Mouse (Mus musculus): ENCODE results near the gene Gopc. TPM values are rescaled to one million over a fixed set of nuclear protein-coding genes. Genes with fewer than 3 reads are reported as not detected.
"Not testable (repeated sequence)": the region's sequence is repeated elsewhere in the genome, so short reads cannot be mapped to it uniquely, and the experiment has no call there.

The Gopc gene
- total RNA-seq, 2 experiments from 2014 or later, result 7.6 to 9.3 TPM

DNA sequence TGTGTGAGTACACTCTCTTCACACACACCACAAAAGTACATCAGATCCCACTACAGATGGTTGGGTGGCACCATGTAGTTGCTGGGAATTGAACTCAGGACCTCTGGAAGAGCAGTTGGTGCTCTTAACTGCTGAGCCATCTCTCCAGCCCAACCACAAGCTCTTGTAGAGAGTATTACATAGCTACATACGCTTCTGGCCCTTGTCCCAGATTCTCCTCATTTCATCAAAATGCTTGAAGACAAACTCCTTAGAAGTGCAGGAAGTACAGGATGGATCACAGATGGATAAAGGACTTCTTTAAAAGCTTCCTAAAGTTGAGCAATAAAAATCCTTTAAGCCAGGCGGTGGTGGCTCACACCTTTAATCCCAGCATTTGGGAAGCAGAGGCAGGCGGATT, 60.0 kb downstream of the Gopc start:
- Histone ChIP-seq H3K4me3 (no peak overlapping the region), H3K27ac (no peak overlapping the region)
- intact Hi-C loops (cut with DNase I), result no loop called here
- DNase-seq, result no peak
- TF ChIP-seq CTCF (IDR thresholded peaks at IDR 0.05), result no peak

GRCm38 (mm10) chr10:52319506-52320286, 62.2 kb downstream of the Gopc start:
- TF ChIP-seq CTCF (IDR thresholded peaks at IDR 0.05), result no peak
- Histone ChIP-seq H3K4me3 (no peak overlapping the region), H3K27ac (no peak overlapping the region)
- DNase-seq, result no peak
- intact Hi-C loops (cut with DNase I), result no loop called here

- DNase-seq, result peak; percentile 33
- Histone ChIP-seq H3K27ac (peak overlapping the region; percentile 56), H3K4me3 (no peak overlapping the region)
- intact Hi-C loops (cut with DNase I), result no loop called here
- no peak for TF ChIP-seq CTCF (IDR thresholded peaks at IDR 0.05)
Observed at GRCm38 (mm10) chr10:52309196-52309595, 72.7 kb downstream of the Gopc start.

GRCm38 (mm10) chr10:52304574-52304973, 77.3 kb downstream of the Gopc start:
- no peak for DNase-seq
- H3K4me3 ChIP-seq, result no peak overlapping the region
- no peak overlapping the region for H3K27ac ChIP-seq
- TF ChIP-seq CTCF (IDR thresholded peaks at IDR 0.05), result no peak
- intact Hi-C loops (cut with DNase I), result no loop called here

- intact Hi-C loops (cut with DNase I), result no loop called here
- Histone ChIP-seq H3K27ac (no peak overlapping the region), H3K4me3 (no peak overlapping the region)
- no peak for DNase-seq
- no peak for TF ChIP-seq CTCF (IDR thresholded peaks at IDR 0.05)
Observed at GRCm38 (mm10) chr10:52302271-52302670, 79.7 kb downstream of the Gopc start.

- intact Hi-C loops (cut with DNase I), result no loop called here
- TF ChIP-seq CTCF (IDR thresholded peaks at IDR 0.05), result no peak
- Histone ChIP-seq H3K27ac (no peak overlapping the region), H3K4me3 (no peak overlapping the region)
- no peak for DNase-seq
Observed at GRCm38 (mm10) chr10:52301766-52302165, 80.2 kb downstream of the Gopc start.

DNA sequence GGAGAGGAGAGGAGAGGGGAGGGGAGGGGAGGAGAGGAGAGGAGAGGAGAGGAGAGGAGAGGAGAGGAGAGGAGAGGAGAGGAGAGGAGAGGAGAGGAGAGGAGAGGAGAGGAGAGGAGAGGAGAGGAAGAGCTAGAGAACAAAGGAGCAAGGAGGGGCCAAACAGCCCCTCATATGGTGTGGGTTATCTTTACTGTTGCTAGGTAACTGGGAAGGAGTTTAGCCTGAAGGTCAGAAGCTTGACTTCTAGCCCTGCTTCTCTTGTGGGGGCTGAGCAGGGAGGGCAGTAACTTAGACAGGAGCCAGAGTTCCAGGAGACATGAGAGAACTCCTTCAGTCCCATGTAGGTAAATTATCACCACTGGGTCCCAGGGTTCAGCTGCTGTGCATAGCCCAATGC, 83.4 kb downstream of the Gopc start:
- H3K27ac ChIP-seq; H3K4me3 ChIP-seq; intact Hi-C loops (cut with DNase I); DNase-seq: not testable (repeated sequence)

DNA sequence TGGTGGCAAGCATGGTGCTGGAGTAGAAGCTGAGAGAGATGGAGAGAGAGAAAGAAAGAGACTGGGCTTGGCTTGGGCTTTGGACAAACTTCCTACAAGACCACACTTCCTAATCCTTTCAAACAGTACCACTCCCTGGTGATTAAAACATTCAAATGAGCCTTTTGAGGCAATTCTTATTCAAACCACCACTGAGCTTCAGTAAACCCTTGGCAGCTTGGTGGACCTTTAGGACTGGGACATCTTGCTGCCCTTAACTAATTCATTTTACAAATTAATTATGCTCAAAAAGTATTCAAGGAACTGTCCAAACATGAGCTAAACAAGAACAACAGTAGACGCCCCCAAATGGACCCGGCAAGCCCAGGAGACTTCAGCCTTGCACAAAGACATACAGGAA, 86.0 kb downstream of the Gopc start:
- TF ChIP-seq CTCF (IDR thresholded peaks at IDR 0.05), result no peak
- intact Hi-C loops (cut with DNase I), result no loop called here
- no peak overlapping the region for H3K4me3 ChIP-seq
- H3K27ac ChIP-seq, result no peak overlapping the region
- no peak for DNase-seq

DNA sequence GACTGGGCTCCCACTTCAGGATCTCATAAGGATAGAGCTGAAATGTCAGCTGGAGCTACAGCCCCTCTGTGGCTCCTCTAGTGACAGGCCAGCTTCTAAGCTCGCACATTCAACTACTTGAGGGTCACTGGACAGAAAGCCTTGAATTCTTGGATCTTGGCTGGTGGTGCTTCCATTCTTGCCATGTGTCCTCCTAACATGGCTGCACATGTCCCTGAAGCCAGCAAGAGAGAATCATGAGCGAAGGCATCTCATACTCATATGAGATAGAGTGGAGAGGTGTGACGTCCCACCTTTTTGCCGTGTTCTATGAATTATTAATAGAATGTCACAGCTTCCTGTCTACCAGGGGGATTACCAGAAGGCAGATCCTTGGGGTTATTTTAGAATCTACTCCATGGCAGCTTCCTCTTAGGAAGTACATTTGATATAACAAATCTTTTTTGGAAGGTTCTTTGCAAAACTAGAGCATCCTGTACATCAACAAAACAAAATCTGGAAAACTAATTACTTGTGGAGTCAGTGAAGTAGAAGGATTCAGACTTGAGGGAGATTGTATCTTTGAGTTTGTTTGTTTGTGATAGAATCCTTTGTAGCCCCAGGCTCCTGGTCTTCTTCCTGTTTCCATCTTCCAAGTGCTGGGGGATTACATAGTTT, 87.9 kb downstream of the Gopc start:
- intact Hi-C loops (cut with DNase I), result no loop called here
- peak overlapping the region; percentile 75 for H3K27ac ChIP-seq
- H3K4me3 ChIP-seq, result no peak overlapping the region
- TF ChIP-seq CTCF (IDR thresholded peaks at IDR 0.05), result no peak
- DNase-seq, result no peak

DNA sequence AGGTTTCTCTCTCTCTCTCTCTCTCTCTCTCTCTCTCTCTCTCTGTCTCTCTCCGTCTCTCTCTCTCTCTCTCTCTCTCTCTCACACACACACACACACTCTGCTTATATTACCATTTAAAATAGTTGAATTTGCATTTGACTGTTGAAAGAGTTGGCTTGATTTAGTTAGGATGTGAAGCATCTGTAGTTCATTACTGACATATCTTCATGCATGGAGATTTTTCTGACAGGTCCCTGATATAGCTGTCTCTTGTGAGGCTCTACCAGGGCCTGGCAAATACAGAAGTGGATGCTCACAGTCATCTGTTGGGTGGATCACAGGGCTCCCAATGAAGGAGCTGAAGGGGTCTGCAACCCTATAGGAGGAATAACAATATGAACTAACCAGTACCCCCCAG, 89.5 kb downstream of the Gopc start:
- H3K4me3 ChIP-seq; intact Hi-C loops (cut with DNase I); H3K27ac ChIP-seq; DNase-seq: not testable (repeated sequence)

GRCm38 (mm10) chr10:52289261-52289660, 92.7 kb downstream of the Gopc start:
- Histone ChIP-seq H3K4me3 (no peak overlapping the region), H3K27ac (no peak overlapping the region)
- DNase-seq, result no peak
- no peak for TF ChIP-seq CTCF (IDR thresholded peaks at IDR 0.05)
- intact Hi-C loops (cut with DNase I), result no loop called here

GRCm38 (mm10) chr10:52287852-52288533, 93.9 kb downstream of the Gopc start:
- no peak for DNase-seq
- intact Hi-C loops (cut with DNase I), result no loop called here
- TF ChIP-seq CTCF (IDR thresholded peaks at IDR 0.05), result no peak
- Histone ChIP-seq H3K27ac (no peak overlapping the region), H3K4me3 (no peak overlapping the region)

Other genes starting within 250 kb of the Gopc start
- gene Ros1, start 186.9 kb downstream of the Gopc start, total RNA-seq (2021), result under 1 TPM; 0.08 to 0.11 TPM
- gene Dcbld1, start 148.5 kb downstream of the Gopc start, total RNA-seq (2021), result 1 to 10 TPM; 1.3 to 1.8 TPM
- not detected for gene Gm26741, start 23.4 kb downstream of the Gopc start, total RNA-seq (2021)
- gene Nepn, start 6.8 kb upstream of the Gopc start, total RNA-seq (2021), result not detected
- gene Nus1, start 35.4 kb upstream of the Gopc start, total RNA-seq (2021), result 10 to 100 TPM; 17.4 to 23.7 TPM